Mouse (Mus musculus): Measurements from ENCODE around the gene Nek3. TPM values are rescaled to one million over a fixed set of nuclear protein-coding genes. Genes with fewer than 3 reads are reported as not detected.
A peak's percentile ranks its signal among the peaks of the same experiment; 100 is the strongest.

Gene Nek3
- polyA plus RNA-seq, 1 experiment from 2014 or later, result 6.9 TPM

GRCm38 (mm10) chr8:22185431-22186397 is 19.5 kb upstream of the Nek3 start, which contains the start of gene Ckap2:
Ckap2 (minus strand) TSS chr8:22185819.
- Histone ChIP-seq H3K4me1 (replicated peaks; ENCODE audit: control insufficient read depth, insufficient read depth, low read length) (peaks cover 14% of the 10 kb centered on the region), H3K4me3 (replicated peaks; ENCODE audit: low read length) (peak within 1 kb of the TSS; percentile 67), H3K27me3 (replicated peaks; ENCODE audit: control insufficient read depth, insufficient read depth, low read length) (no peaks in the 10 kb centered on the region), H3K4me2 (ENCODE audit: low read length) (peak within 1 kb of the TSS; percentile 78), H3K9me3 (ENCODE audit: control insufficient read depth, low read length) (no peaks in the 10 kb centered on the region), H3K9ac (replicated peaks; ENCODE audit: low read depth, low read length) (peak within 1 kb of the TSS; percentile 75), H3K36me3 (ENCODE audit: control insufficient read depth, insufficient read depth) (no peaks in the 10 kb centered on the region), H3K27ac (ENCODE audit: low read length) (peak within 1 kb of the TSS; percentile 90)
- peak; percentile 98 for ATAC-seq
- WGBS, result 3% methylated on average over 63 of the region's 63 CpGs

- H3K27ac ChIP-seq (ENCODE audit: low read length), result no peak overlapping the region
- no peaks in the 10 kb centered on the region for H3K9me3 ChIP-seq (ENCODE audit: control insufficient read depth, low read length)
- peak overlapping the region; percentile 67 for H3K4me3 ChIP-seq (replicated peaks; ENCODE audit: low read length)
- peak overlapping the region; percentile 78 for H3K4me2 ChIP-seq (ENCODE audit: low read length)
- H3K27me3 ChIP-seq (replicated peaks; ENCODE audit: control insufficient read depth, insufficient read depth, low read length), result no peaks in the 10 kb centered on the region
- no peaks in the 10 kb centered on the region for H3K36me3 ChIP-seq (ENCODE audit: control insufficient read depth, insufficient read depth)
- peaks cover 14% of the 10 kb centered on the region for H3K4me1 ChIP-seq (replicated peaks; ENCODE audit: control insufficient read depth, insufficient read depth, low read length)
- peak overlapping the region; percentile 75 for H3K9ac ChIP-seq (replicated peaks; ENCODE audit: low read depth, low read length)
- 0% methylated on average over 3 of the region's 3 CpGs for WGBS
- peak; percentile 22 for ATAC-seq
These were observed 18.6 kb upstream of the Nek3 start for GRCm38 (mm10) chr8:22184884-22185283.

GRCm38 (mm10) chr8:22175966-22176365 is 9.7 kb upstream of the Nek3 start:
- ATAC-seq, result no peak
- no peak overlapping the region for H3K4me2 ChIP-seq (ENCODE audit: low read length)
- no peak overlapping the region for H3K9ac ChIP-seq (replicated peaks; ENCODE audit: low read depth, low read length)
- no peaks in the 10 kb centered on the region for H3K27me3 ChIP-seq (replicated peaks; ENCODE audit: control insufficient read depth, insufficient read depth, low read length)
- no peaks in the 10 kb centered on the region for H3K4me1 ChIP-seq (replicated peaks; ENCODE audit: control insufficient read depth, insufficient read depth, low read length)
- H3K36me3 ChIP-seq (ENCODE audit: control insufficient read depth, insufficient read depth), result peaks cover 8% of the 10 kb centered on the region
- H3K4me3 ChIP-seq (replicated peaks; ENCODE audit: low read length), result no peak overlapping the region
- H3K27ac ChIP-seq (ENCODE audit: low read length), result no peak overlapping the region
- no peaks in the 10 kb centered on the region for H3K9me3 ChIP-seq (ENCODE audit: control insufficient read depth, low read length)
- 99% methylated on average over 7 of the region's 7 CpGs for WGBS

GRCm38 (mm10) chr8:22169167-22169566 is 2.9 kb upstream of the Nek3 start:
- 91% methylated on average over 5 of the region's 5 CpGs for WGBS
- no peak overlapping the region for H3K27ac ChIP-seq (ENCODE audit: low read length)
- H3K36me3 ChIP-seq (ENCODE audit: control insufficient read depth, insufficient read depth), result no peaks in the 10 kb centered on the region
- H3K4me2 ChIP-seq (ENCODE audit: low read length), result no peak overlapping the region
- no peaks in the 10 kb centered on the region for H3K9me3 ChIP-seq (ENCODE audit: control insufficient read depth, low read length)
- no peak overlapping the region for H3K9ac ChIP-seq (replicated peaks; ENCODE audit: low read depth, low read length)
- H3K27me3 ChIP-seq (replicated peaks; ENCODE audit: control insufficient read depth, insufficient read depth, low read length), result no peaks in the 10 kb centered on the region
- H3K4me3 ChIP-seq (replicated peaks; ENCODE audit: low read length), result no peak overlapping the region
- ATAC-seq, result no peak
- peaks cover 12% of the 10 kb centered on the region for H3K4me1 ChIP-seq (replicated peaks; ENCODE audit: control insufficient read depth, insufficient read depth, low read length)

GRCm38 (mm10) chr8:22165251-22166079 is 770 bp downstream of the Nek3 start:
- 57% methylated on average over 10 of the region's 10 CpGs for WGBS
- Histone ChIP-seq H3K27ac (ENCODE audit: low read length) (peak overlapping the region; percentile 91), H3K36me3 (ENCODE audit: control insufficient read depth, insufficient read depth) (no peaks in the 10 kb centered on the region), H3K4me1 (replicated peaks; ENCODE audit: control insufficient read depth, insufficient read depth, low read length) (peaks cover 12% of the 10 kb centered on the region), H3K4me3 (replicated peaks; ENCODE audit: low read length) (peak overlapping the region; percentile 70), H3K9ac (replicated peaks; ENCODE audit: low read depth, low read length) (peak overlapping the region; percentile 71), H3K9me3 (ENCODE audit: control insufficient read depth, low read length) (no peaks in the 10 kb centered on the region), H3K4me2 (ENCODE audit: low read length) (peak overlapping the region; percentile 52), H3K27me3 (replicated peaks; ENCODE audit: control insufficient read depth, insufficient read depth, low read length) (no peaks in the 10 kb centered on the region)
- ATAC-seq, result peak; percentile 52

- peaks cover 12% of the 10 kb centered on the region for H3K4me1 ChIP-seq (replicated peaks; ENCODE audit: control insufficient read depth, insufficient read depth, low read length)
These were observed 1.8 kb downstream of the Nek3 start for GRCm38 (mm10) chr8:22164431-22164830.

GRCm38 (mm10) chr8:22162206-22162605 is 4.0 kb downstream of the Nek3 start:
- Histone ChIP-seq H3K4me2 (ENCODE audit: low read length) (no peak overlapping the region), H3K27me3 (replicated peaks; ENCODE audit: control insufficient read depth, insufficient read depth, low read length) (no peaks in the 10 kb centered on the region), H3K9ac (replicated peaks; ENCODE audit: low read depth, low read length) (no peak overlapping the region), H3K9me3 (ENCODE audit: control insufficient read depth, low read length) (no peaks in the 10 kb centered on the region), H3K27ac (ENCODE audit: low read length) (no peak overlapping the region), H3K4me3 (replicated peaks; ENCODE audit: low read length) (no peak overlapping the region), H3K36me3 (ENCODE audit: control insufficient read depth, insufficient read depth) (no peaks in the 10 kb centered on the region), H3K4me1 (replicated peaks; ENCODE audit: control insufficient read depth, insufficient read depth, low read length) (peaks cover 12% of the 10 kb centered on the region)
- ATAC-seq, result no peak
- WGBS, result 91% methylated on average over 8 of the region's 8 CpGs

More at GRCm38 (mm10) chr8:22164431-22164830, 1.8 kb downstream of the Nek3 start:
- Histone ChIP-seq H3K36me3 (ENCODE audit: control insufficient read depth, insufficient read depth) (no peaks in the 10 kb centered on the region), H3K9me3 (ENCODE audit: control insufficient read depth, low read length) (no peaks in the 10 kb centered on the region), H3K9ac (replicated peaks; ENCODE audit: low read depth, low read length) (no peak overlapping the region), H3K27me3 (replicated peaks; ENCODE audit: control insufficient read depth, insufficient read depth, low read length) (no peaks in the 10 kb centered on the region), H3K27ac (ENCODE audit: low read length) (no peak overlapping the region), H3K4me3 (replicated peaks; ENCODE audit: low read length) (no peak overlapping the region), H3K4me2 (ENCODE audit: low read length) (no peak overlapping the region)
- no peak for ATAC-seq
- 96% methylated on average over 10 of the region's 10 CpGs for WGBS

GRCm38 (mm10) chr8:22150345-22150663 is 15.9 kb downstream of the Nek3 start:
- no peak for ATAC-seq
- WGBS, result 58% methylated on average over 3 of the region's 3 CpGs
- Histone ChIP-seq H3K9ac (replicated peaks; ENCODE audit: low read depth, low read length) (no peak overlapping the region), H3K36me3 (ENCODE audit: control insufficient read depth, insufficient read depth) (no peaks in the 10 kb centered on the region), H3K27ac (ENCODE audit: low read length) (no peak overlapping the region), H3K27me3 (replicated peaks; ENCODE audit: control insufficient read depth, insufficient read depth, low read length) (no peaks in the 10 kb centered on the region), H3K4me1 (replicated peaks; ENCODE audit: control insufficient read depth, insufficient read depth, low read length) (no peaks in the 10 kb centered on the region), H3K4me3 (replicated peaks; ENCODE audit: low read length) (no peak overlapping the region), H3K4me2 (ENCODE audit: low read length) (no peak overlapping the region), H3K9me3 (ENCODE audit: control insufficient read depth, low read length) (no peaks in the 10 kb centered on the region)

GRCm38 (mm10) chr8:22149643-22150344 is 16.4 kb downstream of the Nek3 start:
- H3K4me1 ChIP-seq (replicated peaks; ENCODE audit: control insufficient read depth, insufficient read depth, low read length), result no peaks in the 10 kb centered on the region
- no peaks in the 10 kb centered on the region for H3K27me3 ChIP-seq (replicated peaks; ENCODE audit: control insufficient read depth, insufficient read depth, low read length)
- H3K9ac ChIP-seq (replicated peaks; ENCODE audit: low read depth, low read length), result no peak overlapping the region
- no peak overlapping the region for H3K4me2 ChIP-seq (ENCODE audit: low read length)
- H3K27ac ChIP-seq (ENCODE audit: low read length), result no peak overlapping the region
- H3K36me3 ChIP-seq (ENCODE audit: control insufficient read depth, insufficient read depth), result no peaks in the 10 kb centered on the region
- WGBS, result 84% methylated on average over 11 of the region's 11 CpGs
- ATAC-seq, result no peak
- H3K9me3 ChIP-seq (ENCODE audit: control insufficient read depth, low read length), result no peaks in the 10 kb centered on the region
- H3K4me3 ChIP-seq (replicated peaks; ENCODE audit: low read length), result no peak overlapping the region

Data from forebrain, embryonic 16.5 days (tissue).